In the genomic region with DNA sequence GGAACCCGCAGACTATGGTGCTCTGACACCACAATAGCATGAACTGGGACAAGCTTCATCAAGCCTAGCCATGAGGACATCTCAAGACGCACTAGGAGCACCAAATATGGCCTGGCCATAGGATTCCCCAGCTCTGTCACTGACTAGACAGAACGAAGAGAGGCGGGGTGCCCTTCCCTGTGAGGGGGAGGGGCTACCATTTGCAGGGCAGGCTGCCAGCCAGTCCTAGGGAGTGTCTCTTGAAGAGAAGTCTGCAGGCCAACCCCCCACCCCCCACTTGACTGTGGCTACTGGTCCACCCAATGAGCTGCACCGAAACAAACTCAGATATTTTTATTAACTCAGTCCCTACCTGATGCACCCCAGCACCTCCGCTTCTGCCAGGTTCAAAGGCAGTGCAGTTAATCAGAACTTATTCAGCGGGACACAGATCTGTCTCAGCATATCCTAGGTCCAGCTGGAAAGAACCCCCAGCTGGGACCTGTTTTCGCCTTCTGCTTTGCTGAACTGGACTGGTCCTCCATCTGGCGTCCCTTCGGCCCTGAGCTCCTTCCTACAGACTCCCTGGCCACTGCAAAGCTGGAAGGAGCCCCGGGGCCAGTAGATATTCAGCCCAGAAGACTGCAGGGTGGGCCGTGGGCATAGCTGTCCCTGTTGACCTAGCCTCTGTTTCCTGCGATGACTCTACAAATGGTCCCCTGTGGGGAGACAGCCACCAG, we compare ENCODE assay signal across 9 mouse cellular contexts. TPM values are rescaled to one million over a fixed set of nuclear protein-coding genes. Genes with fewer than 3 reads are reported as not detected.
A peak's percentile ranks its signal among the peaks of the same experiment; 100 is the strongest.
DNase-seq lines count a peak whose midpoint lies in the region; ATAC-seq lines count a peak whose summit lies in the region.
"Had no signal": no experiment of that assay in that cellular context is flagged by ENCODE, and none has a peak within 500 bp of the region (broad histone marks: within the 10 kb centered on the region; RNA-seq: fewer than 3 reads in every experiment).

No protein-coding gene starts in this region.

- no peak for ATAC-seq in cerebellum, adult (ENCODE audit: insufficient number of reproducible peaks, low FRiP score, low TSS enrichment)

- peak; percentile 47 for DNase-seq in cerebellum, adult 11-12 months
- DNase-seq in kidney, postnatal 4 days, result peak; percentile 29 to 47
- DNase-seq in kidney, postnatal 14 days, result no peak
- peak; percentile 39 for DNase-seq in brain, adult 2 months (ENCODE audit: low read depth, low spot score)
- peak; percentile 46 for DNase-seq in heart, postnatal 4 days
- DNase-seq in adipocyte (ENCODE audit: low spot score), result no peak
- no peak for DNase-seq in right cerebral cortex, postnatal 36 days (ENCODE audit: low spot score in 2 of 2)
- DNase-seq: midbrain, embryonic 14.5 days had no signal

RNA-seq across cellular contexts. Expression of gene Pcbd1, which starts 23.7 kb away (rescaled TPM):
- total RNA-seq in heart, postnatal 4 days (2021), result 10 to 100 TPM; 20.8 to 21.8 TPM

Comparison
In these comparisons a context has a peak if more than half of its experiments do, and no peak if none do; other contexts are left out.
1. DNase-seq: peak in cerebellum, adult 11-12 months (single experiment), kidney, postnatal 4 days (2 of 2), brain, adult 2 months (single experiment) and heart, postnatal 4 days (single experiment); none in kidney, postnatal 14 days (single experiment), adipocyte (single experiment) and right cerebral cortex, postnatal 36 days (0 of 2).